8 mouse cellular contexts compared by ENCODE assay signal in genomic region chr1:84709810-84710785, GRCm38 (mm10). TPM values are rescaled to one million over a fixed set of nuclear protein-coding genes. Genes with fewer than 3 reads are reported as not detected.
A peak's percentile ranks its signal among the peaks of the same experiment; 100 is the strongest.
DNase-seq lines count a peak whose midpoint lies in the region; ATAC-seq lines count a peak whose summit lies in the region.

No protein-coding gene starts in this region.

- no peaks in the 10 kb centered on the region for H3K9me3 ChIP-seq in lung, embryonic 16.5 days (ENCODE audit: control insufficient read depth, low read length)
- no peaks in the 10 kb centered on the region for H3K9me3 ChIP-seq in hindbrain, embryonic 13.5 days

- 0 out of 2 replicates have a peak, but pooled peaks cover 2% of the 10 kb centered on the region for H3K4me1 ChIP-seq in lung, embryonic 16.5 days (replicated peaks; ENCODE audit: control insufficient read depth, insufficient read depth, low read length)
- H3K4me1 ChIP-seq in hindbrain, embryonic 13.5 days (replicated peaks), result peaks cover 9% of the 10 kb centered on the region

- intact Hi-C loops in left cerebral cortex, postnatal 4 days (cut with DNase I), result no loop called here

- DNase-seq in lung, postnatal 14 days, result no peak
- DNase-seq in cerebellum, postnatal 25 days, result peak; percentile 55 to 63
- DNase-seq in left cerebral cortex, postnatal 4 days, result peak; percentile 55
- peak; percentile 78 for DNase-seq in right cerebral cortex, postnatal 14 days
- DNase-seq in spleen, postnatal 36 days (ENCODE audit: low spot score in 2 of 2), result no peak
- DNase-seq in urinary bladder, postnatal 36 days (ENCODE audit: low spot score in 2 of 2), result no peak

- no peak overlapping the region for H3K4me3 ChIP-seq in lung, embryonic 16.5 days (ENCODE audit: low read length)
- peak overlapping the region; percentile 38 for H3K4me3 ChIP-seq in hindbrain, embryonic 13.5 days

- H3K4me2 ChIP-seq in lung, embryonic 16.5 days (ENCODE audit: low read depth, low read length), result peak overlapping the region; percentile 35; the same call in 1 of the 2 replicates
- peak overlapping the region; percentile 61 for H3K4me2 ChIP-seq in hindbrain, embryonic 13.5 days

- H3K27me3 ChIP-seq in lung, embryonic 16.5 days (ENCODE audit: control insufficient read depth, insufficient read depth, low read depth, low read length), result no peaks in the 10 kb centered on the region; the same call in 1 of the 2 replicates
- no peaks in the 10 kb centered on the region for H3K27me3 ChIP-seq in hindbrain, embryonic 13.5 days

- no peak for ATAC-seq in lung, embryonic 16.5 days (ENCODE audit: low read depth)
- ATAC-seq in hindbrain, embryonic 13.5 days (ENCODE audit: low FRiP score), result peak; percentile 90

- no peak overlapping the region for H3K27ac ChIP-seq in lung, embryonic 16.5 days (ENCODE audit: low read length)
- H3K27ac ChIP-seq in hindbrain, embryonic 13.5 days, result peak overlapping the region; percentile 91

- no peaks in the 10 kb centered on the region for H3K36me3 ChIP-seq in lung, embryonic 16.5 days (ENCODE audit: control insufficient read depth, insufficient read depth, low read length)
- H3K36me3 ChIP-seq in hindbrain, embryonic 13.5 days, result no peaks in the 10 kb centered on the region

- H3K9ac ChIP-seq in lung, embryonic 16.5 days (ENCODE audit: low read length), result no peak overlapping the region
- H3K9ac ChIP-seq in hindbrain, embryonic 13.5 days, result peak overlapping the region; percentile 69

- 11% methylated on average over 31 of the region's 31 CpGs for WGBS in lung, embryonic 16.5 days
- WGBS in hindbrain, embryonic 13.5 days, result 13% methylated on average over 31 of the region's 31 CpGs

RNA-seq across cellular contexts. Expression of gene Dner, which starts 14.1 kb away (rescaled TPM):
- polyA plus RNA-seq in lung, embryonic 16.5 days (2015; fragmentation: Nextera tagmentation; extraction: Ambion mirVana), result 1.2 and 2.5 TPM in 2 replicates
- polyA plus RNA-seq in hindbrain, embryonic 13.5 days (2015; fragmentation: Nextera tagmentation; extraction: Ambion mirVana), result 262 and 287 TPM in 2 replicates
- 100 to 1,000 TPM; 280 to 333 TPM for total RNA-seq in left cerebral cortex, postnatal 4 days (2021)

Comparison
In these comparisons a context has a peak if more than half of its experiments do, and no peak if none do; other contexts are left out.
1. DNase-seq: peak in cerebellum, postnatal 25 days (2 of 2), left cerebral cortex, postnatal 4 days (single experiment) and right cerebral cortex, postnatal 14 days (single experiment); none in lung, postnatal 14 days (single experiment), spleen, postnatal 36 days (0 of 2) and urinary bladder, postnatal 36 days (0 of 2).
2. RNA of gene Dner, which starts 14.1 kb away (polyA plus RNA-seq): 262 to 287 TPM in hindbrain, embryonic 13.5 days; 1.2 to 2.5 TPM in lung, embryonic 16.5 days; every median in the first group is over 10 times any median in the second.